Mouse (Mus musculus): ENCODE results near the gene Smyd1.

- TF ChIP-seq CTCF (IDR thresholded peaks at IDR 0.05; ENCODE audit: low read depth) (no peak), EP300 (optimal IDR thresholded peaks at IDR 0.05) (no peak)
Observed at GRCm38 (mm10) chr6:71353722-71354121, 31.7 kb upstream of the Smyd1 start.
